Mouse (Mus musculus) CH12.LX (cell line): Measurements from ENCODE around the gene Gm49380.

Source experiments
- CHD1 ChIP-seq: IDR thresholded peaks from 2 replicates; pipeline ENCODE4 v1.6.1; 2012; ENCODE audit warnings: low read depth, low read length, improper control_type of control experiment, inconsistent platforms
- CHD2 ChIP-seq: IDR thresholded peaks from 2 replicates; pipeline ENCODE4 v1.6.1; 2011; ENCODE audit warnings: low read length, improper control_type of control experiment
- CTCF ChIP-seq, 2 experiments: IDR thresholded peaks in 1 of 2; conservative IDR thresholded peaks in 1 of 2; 2 replicates each; pipeline ENCODE4 v1.5.1; 2011 to 2012; ENCODE audit warnings: low read depth in 2 of 2, low read length in 2 of 2, improper control_type of control experiment in 1 of 2, inconsistent platforms in 1 of 2, mild to moderate bottlenecking in 1 of 2, moderate library complexity in 1 of 2
- HCFC1 ChIP-seq: IDR thresholded peaks from 2 replicates; pipeline ENCODE4 v1.6.1; 2012; ENCODE audit warnings: low read depth, mild to moderate bottlenecking, inconsistent platforms, low read length, improper control_type of control experiment
- IRF4 ChIP-seq: IDR thresholded peaks from 2 replicates; pipeline ENCODE4 v1.6.1; 2014; ENCODE audit warnings: low read depth, mild to moderate bottlenecking, inconsistent platforms, low read length, improper control_type of control experiment
- MAFK ChIP-seq: IDR thresholded peaks from 2 replicates; pipeline ENCODE4 v1.6.1; 2011; ENCODE audit warnings: low read length, improper control_type of control experiment; ENCODE audit not compliant: insufficient replicate concordance
- MAZ ChIP-seq: IDR thresholded peaks from 2 replicates; pipeline ENCODE4 v1.6.1; 2012; ENCODE audit warnings: low read depth, mild to moderate bottlenecking, inconsistent platforms, low read length, improper control_type of control experiment, moderate library complexity
- POLR2A ChIP-seq: IDR thresholded peaks from 2 replicates; pipeline ENCODE4 v1.6.1; 2011; ENCODE audit warnings: low read depth, mild to moderate bottlenecking, improper control_type of control experiment, low read length
- POLR2AphosphoS2 ChIP-seq: IDR thresholded peaks from 2 replicates; pipeline ENCODE4 v1.6.1; 2011; ENCODE audit warnings: low read depth, low read length, improper control_type of control experiment
- ZKSCAN1 ChIP-seq: IDR thresholded peaks from 2 replicates; pipeline ENCODE4 v1.6.1; 2012; ENCODE audit warnings: low read depth, inconsistent platforms, low read length, improper control_type of control experiment, borderline replicate concordance

GRCm38 (mm10) chr9:44125546-44126428 lies 12.5 kb upstream of the Gm49380 start:
- no peak for TF ChIP-seq ZKSCAN1
- no peak for TF ChIP-seq POLR2A
- TF ChIP-seq CHD2, result no peak
- TF ChIP-seq POLR2AphosphoS2, result no peak
- peak; percentile 87 to 95 for TF ChIP-seq CTCF (conservative IDR thresholded peaks at IDR 0.05 in 1 of 2, IDR thresholded peaks at IDR 0.05 in 1 of 2; ENCODE audit: low read depth in 2 of 2, low read length in 2 of 2)
- TF ChIP-seq MAZ, result 0 out of 2 replicates have a peak, but pooled peaks have one; percentile 27
- TF ChIP-seq IRF4, result peak; percentile 41
- TF ChIP-seq MAFK, result no peak
- TF ChIP-seq CHD1, result no peak
- TF ChIP-seq HCFC1, result no peak
